Mouse (Mus musculus): Measurements from ENCODE around the gene 4930415L06Rik. TPM values are rescaled to one million over a fixed set of nuclear protein-coding genes. Genes with fewer than 3 reads are reported as not detected.

Gene 4930415L06Rik
- not detected for total RNA-seq (2021)
- not detected in 2 replicates for polyA plus RNA-seq (2012; rRNA removed)
- long read RNA-seq, result 0 reads

- TF ChIP-seq EP300 (IDR thresholded peaks at IDR 0.05; ENCODE audit: insufficient read depth, low read depth, low read length) (no peak), POLR2A (IDR thresholded peaks at IDR 0.05; ENCODE audit: insufficient read depth, low read depth, low read length) (no peak), CTCF (IDR thresholded peaks at IDR 0.05) (no peak)
- DNase-seq, result no peak
- Histone ChIP-seq H3K4me3 (no peak within 1 kb of the TSS), H3K4me1 (ENCODE audit: control insufficient read depth, insufficient read depth, low read length) (no peaks in the 10 kb centered on the region), H3K9ac (ENCODE audit: low read depth, low read length) (no peak within 1 kb of the TSS), H3K27me3 (ENCODE audit: control insufficient read depth, insufficient read depth, low read length) (no peaks in the 10 kb centered on the region), H3K27ac (no peak within 1 kb of the TSS), H3K36me3 (ENCODE audit: control insufficient read depth, insufficient read depth, low read length) (no peaks in the 10 kb centered on the region), H3K79me2 (replicated peaks; ENCODE audit: control insufficient read depth, insufficient read depth, low read length) (no peaks in the 10 kb centered on the region)
- intact Hi-C loops (cut with DNase I), result no loop called here
- 81% methylated on average over 5 of the region's 5 CpGs for WGBS
These were observed at the start of gene 4930415L06Rik for GRCm38 (mm10) chrX:89932752-89933151. 4930415L06Rik (minus strand) TSS chrX:89932852.

- no peak overlapping the region for H3K27ac ChIP-seq
- no peaks in the 10 kb centered on the region for H3K79me2 ChIP-seq (replicated peaks; ENCODE audit: control insufficient read depth, insufficient read depth, low read length)
- no peak for TF ChIP-seq POLR2A (IDR thresholded peaks at IDR 0.05; ENCODE audit: insufficient read depth, low read depth, low read length)
- TF ChIP-seq EP300 (IDR thresholded peaks at IDR 0.05; ENCODE audit: insufficient read depth, low read depth, low read length), result no peak
- TF ChIP-seq CTCF (IDR thresholded peaks at IDR 0.05), result 0 out of 2 replicates have a peak, but pooled peaks have one; percentile 9
- intact Hi-C loops (cut with DNase I), result no loop called here
- no peaks in the 10 kb centered on the region for H3K4me1 ChIP-seq (ENCODE audit: control insufficient read depth, insufficient read depth, low read length)
- peak; percentile 39 for DNase-seq
- no peak overlapping the region for H3K4me3 ChIP-seq
- no peak overlapping the region for H3K9ac ChIP-seq (ENCODE audit: low read depth, low read length)
- H3K36me3 ChIP-seq (ENCODE audit: control insufficient read depth, insufficient read depth, low read length), result no peaks in the 10 kb centered on the region
- H3K27me3 ChIP-seq (ENCODE audit: control insufficient read depth, insufficient read depth, low read length), result no peaks in the 10 kb centered on the region
These were observed 46.0 kb upstream of the 4930415L06Rik start for GRCm38 (mm10) chrX:89978621-89979020.

GRCm38 (mm10) chrX:89904871-89905270 lies 27.8 kb downstream of the 4930415L06Rik start:
- no peak overlapping the region for H3K27ac ChIP-seq
- no peaks in the 10 kb centered on the region for H3K79me2 ChIP-seq (replicated peaks; ENCODE audit: control insufficient read depth, insufficient read depth, low read length)
- TF ChIP-seq POLR2A (IDR thresholded peaks at IDR 0.05; ENCODE audit: insufficient read depth, low read depth, low read length) (no peak), CTCF (IDR thresholded peaks at IDR 0.05) (no peak), EP300 (IDR thresholded peaks at IDR 0.05; ENCODE audit: insufficient read depth, low read depth, low read length) (no peak)
- H3K4me3 ChIP-seq, result no peak overlapping the region
- H3K4me1 ChIP-seq (ENCODE audit: control insufficient read depth, insufficient read depth, low read length), result no peaks in the 10 kb centered on the region
- H3K36me3 ChIP-seq (ENCODE audit: control insufficient read depth, insufficient read depth, low read length), result no peaks in the 10 kb centered on the region
- no peak for DNase-seq
- intact Hi-C loops (cut with DNase I), result no loop called here
- no peaks in the 10 kb centered on the region for H3K27me3 ChIP-seq (ENCODE audit: control insufficient read depth, insufficient read depth, low read length)
- 75% methylated on average over 1 of the region's 1 CpGs for WGBS
- no peak overlapping the region for H3K9ac ChIP-seq (ENCODE audit: low read depth, low read length)

Other genes starting within 250 kb of the 4930415L06Rik start
- not detected for gene 4932429P05Rik, start 180.6 kb downstream of the 4930415L06Rik start, total RNA-seq (2021)
- not detected in 2 replicates for gene 4932429P05Rik, start 180.6 kb downstream of the 4930415L06Rik start, polyA plus RNA-seq (2012; rRNA removed)

Data from heart, adult 2 months (tissue).